Mouse (Mus musculus) MEL (cell line): ENCODE measurements around the gene Hebp1. TPM values are rescaled to one million over a fixed set of nuclear protein-coding genes. Genes with fewer than 3 reads are reported as not detected.

Source experiments
- DNase-seq: peaks from one replicate; pipeline ENCODE4 v3.0.0; 2011; ENCODE audit warnings: low read depth, low spot score
- H3K27ac ChIP-seq: 2 replicates; pipeline ENCODE4 v1.5.1; 2012; ENCODE audit warnings: low read depth, mild to moderate bottlenecking, control low read depth, low read length, moderate library complexity; ENCODE audit not compliant: control insufficient read depth
- H3K27me3 ChIP-seq, 2 experiments: fragments of 150-350 bp in 1 of 2; sonication (generic) in 1 of 2; 2 replicates each; pipeline ENCODE4 v1.6.1; 2012; ENCODE audit warnings: low read length in 2 of 2, mild to moderate bottlenecking in 2 of 2, improper control_type of control experiment in 1 of 2, moderate library complexity in 1 of 2; ENCODE audit not compliant: insufficient read depth in 2 of 2, control insufficient read depth in 1 of 2
- H3K36me3 ChIP-seq, 2 experiments: 2 replicates each; pipeline ENCODE4 v1.6.1; 2012 to 2014; ENCODE audit warnings: low read length in 2 of 2, improper control_type of control experiment in 1 of 2, inconsistent platforms in 1 of 2, mild to moderate bottlenecking in 1 of 2; ENCODE audit not compliant: insufficient read depth in 2 of 2, control insufficient read depth in 1 of 2
- H3K4me1 ChIP-seq, 2 experiments: fragments of 150-350 bp in 1 of 2; sonication (generic) in 1 of 2; 2 replicates each; pipeline ENCODE4 v1.6.1; 2012; ENCODE audit warnings: low read length in 2 of 2, improper control_type of control experiment in 1 of 2, mild to moderate bottlenecking in 1 of 2; ENCODE audit not compliant: insufficient read depth in 2 of 2, control insufficient read depth in 1 of 2
- H3K4me3 ChIP-seq, 2 experiments: fragments of 150-350 bp in 1 of 2; sonication (generic) in 1 of 2; 2 replicates each; pipeline ENCODE4 v1.5.1; 2012; ENCODE audit warnings: low read depth in 2 of 2, low read length in 2 of 2, mild to moderate bottlenecking in 2 of 2, moderate library complexity in 2 of 2, control low read depth in 1 of 2, improper control_type of control experiment in 1 of 2; ENCODE audit not compliant: control insufficient read depth in 1 of 2, insufficient read depth in 1 of 2
- H3K79me2 ChIP-seq: 2 replicates; pipeline ENCODE4 v1.6.1; 2012; ENCODE audit warnings: mild to moderate bottlenecking, low read length, moderate library complexity; ENCODE audit not compliant: control insufficient read depth, poor library complexity, insufficient read depth
- H3K9ac ChIP-seq: 2 replicates; pipeline ENCODE4 v1.6.1; 2012; ENCODE audit warnings: low read depth, mild to moderate bottlenecking, control low read depth, low read length, moderate library complexity; ENCODE audit not compliant: control insufficient read depth, poor library complexity, severe bottlenecking
- H3K9me3 ChIP-seq: fragments of 150-350 bp; sonication (generic); replicated peaks from 2 replicates; pipeline ENCODE4 v1.6.1; 2012; ENCODE audit warnings: mild to moderate bottlenecking, low read length, improper control_type of control experiment, moderate library complexity; ENCODE audit not compliant: insufficient read depth
- BHLHE40 ChIP-seq: IDR thresholded peaks from 2 replicates; pipeline ENCODE4 v1.6.1; 2012; ENCODE audit warnings: low read depth, mild to moderate bottlenecking, inconsistent platforms, low read length, improper control_type of control experiment, borderline replicate concordance
- CHD2 ChIP-seq: IDR thresholded peaks from 2 replicates; pipeline ENCODE4 v1.6.1; 2011; ENCODE audit warnings: low read length, improper control_type of control experiment
- E2F4 ChIP-seq: IDR thresholded peaks from 2 replicates; pipeline ENCODE4 v1.6.1; 2011; ENCODE audit warnings: low read depth, low read length, improper control_type of control experiment, borderline replicate concordance
- EP300 ChIP-seq, 2 experiments: IDR thresholded peaks; 2 replicates each; pipeline ENCODE4 v1.6.1; 2011; ENCODE audit warnings: improper control_type of control experiment in 2 of 2, low read length in 2 of 2, low read depth in 1 of 2, mild to moderate bottlenecking in 1 of 2
- GATA1 ChIP-seq: IDR thresholded peaks from 2 replicates; pipeline ENCODE4 v1.6.1; 2011; ENCODE audit warnings: low read depth, low read length, improper control_type of control experiment
- MAFK ChIP-seq: IDR thresholded peaks from 2 replicates; pipeline ENCODE4 v1.6.1; 2011; ENCODE audit warnings: low read depth, mild to moderate bottlenecking, low read length, improper control_type of control experiment, borderline replicate concordance
- MAX ChIP-seq: IDR thresholded peaks from 2 replicates; pipeline ENCODE4 v1.6.1; 2011; ENCODE audit warnings: low read length, improper control_type of control experiment
- MYB ChIP-seq: IDR thresholded peaks from 2 replicates; pipeline ENCODE4 v1.6.1; 2011; ENCODE audit warnings: mild to moderate bottlenecking, low read depth, low read length, improper control_type of control experiment
- MYC ChIP-seq: IDR thresholded peaks from 2 replicates; pipeline ENCODE4 v1.6.1; 2011; ENCODE audit warnings: low read depth, mild to moderate bottlenecking, low read length, improper control_type of control experiment, moderate library complexity
- POLR2AphosphoS2 ChIP-seq: IDR thresholded peaks from 2 replicates; pipeline ENCODE4 v1.6.1; 2011; ENCODE audit warnings: low read length, improper control_type of control experiment
- POLR2AphosphoS5 ChIP-seq: IDR thresholded peaks from 2 replicates; pipeline ENCODE4 v1.6.1; 2012; ENCODE audit warnings: low read depth, borderline replicate concordance, mild to moderate bottlenecking, inconsistent platforms, low read length, moderate library complexity, mixed read lengths
- RAD21 ChIP-seq: IDR thresholded peaks from 2 replicates; pipeline ENCODE4 v1.6.1; 2011; ENCODE audit warnings: mild to moderate bottlenecking, low read depth, low read length, improper control_type of control experiment
- SIN3A ChIP-seq: IDR thresholded peaks from 2 replicates; pipeline ENCODE4 v1.6.1; 2012; ENCODE audit warnings: low read length, improper control_type of control experiment, inconsistent platforms
- SMC3 ChIP-seq: IDR thresholded peaks from 2 replicates; pipeline ENCODE4 v1.6.1; 2011; ENCODE audit warnings: low read depth, low read length, improper control_type of control experiment
- TAL1 ChIP-seq: IDR thresholded peaks from 2 replicates; pipeline ENCODE4 v1.6.1; 2012; ENCODE audit warnings: mild to moderate bottlenecking, inconsistent platforms, low read length, moderate library complexity, mixed read lengths
- UBTF ChIP-seq: IDR thresholded peaks from 2 replicates; pipeline ENCODE4 v1.6.1; 2012; ENCODE audit warnings: low read depth, mild to moderate bottlenecking, inconsistent platforms, low read length, improper control_type of control experiment, moderate library complexity, borderline replicate concordance; ENCODE audit not compliant: insufficient read depth
- USF2 ChIP-seq, 2 experiments: IDR thresholded peaks; 2 replicates each; pipeline ENCODE4 v1.6.1; 2011 to 2012; ENCODE audit warnings: improper control_type of control experiment in 2 of 2, low read length in 2 of 2, borderline replicate concordance in 1 of 2, inconsistent platforms in 1 of 2, low read depth in 1 of 2, mild to moderate bottlenecking in 1 of 2; ENCODE audit not compliant: insufficient read depth in 1 of 2
- ZC3H11A ChIP-seq: IDR thresholded peaks from 2 replicates; pipeline ENCODE4 v1.6.1; 2012; ENCODE audit warnings: low read depth, mild to moderate bottlenecking, inconsistent platforms, low read length, improper control_type of control experiment
- ZKSCAN1 ChIP-seq: IDR thresholded peaks from 2 replicates; pipeline ENCODE4 v1.6.1; 2012; ENCODE audit warnings: low read depth, mild to moderate bottlenecking, inconsistent platforms, low read length, improper control_type of control experiment, moderate library complexity
- polyA plus RNA-seq, 2 experiments: library from polyadenylated mRNA; stranded (reverse) in 1 of 2; unstranded in 1 of 2; fragments of >175 nt in 1 of 2; fragments of >200 nt in 1 of 2; gene quantifications; 2 replicates each; pipeline versions ENCODE4 v1.2.1 to v1.2.4; 2012; ENCODE audit warnings: low replicate concordance in 2 of 2, low read depth in 1 of 2; ENCODE audit not compliant: insufficient read length in 2 of 2, insufficient read depth in 1 of 2, missing spikeins in 1 of 2
- total RNA-seq: library from RNA; depleted of rRNA; stranded (reverse); fragments of 300-350 nt; gene quantifications from 2 replicates; pipeline ENCODE4 v1.2.3, GENCODE M21; 2012

Hebp1 gene
- total and polyA plus RNA-seq, 3 experiments: 16.7 to 25.1 TPM; not detected in 1

GRCm38 (mm10) chr6:135138746-135139145 lies 59.1 kb downstream of the Hebp1 start:
- DNase-seq: no peak
- H3K79me2 ChIP-seq: no peaks in the 10 kb centered on the region
- no peak overlapping the region for H3K4me3 ChIP-seq
- H3K36me3 ChIP-seq: no peaks in the 10 kb centered on the region
- H3K9me3 ChIP-seq: no peaks in the 10 kb centered on the region
- no peaks in the 10 kb centered on the region for H3K27me3 ChIP-seq
- H3K4me1 ChIP-seq: no peaks in the 10 kb centered on the region; a peak in 1 of 4 replicates
- no peak overlapping the region for H3K9ac ChIP-seq
- H3K27ac ChIP-seq: no peak overlapping the region
- TF ChIP-seq MYC: no peak
- TF ChIP-seq E2F4: no peak
- TF ChIP-seq SIN3A: no peak
- no peak for TF ChIP-seq MAFK
- TF ChIP-seq BHLHE40: no peak
- TF ChIP-seq MAX: no peak
- no peak for TF ChIP-seq POLR2AphosphoS2
- TF ChIP-seq ZC3H11A: no peak
- no peak for TF ChIP-seq UBTF
- TF ChIP-seq TAL1: no peak
- TF ChIP-seq CHD2: no peak
- no peak for TF ChIP-seq EP300 (IDR thresholded peaks at IDR 0.05; ENCODE audit: low read depth in 1 of 2, low read length in 2 of 2)
- no peak for TF ChIP-seq MYB

- no peaks in the 10 kb centered on the region for H3K36me3 ChIP-seq
- H3K9me3 ChIP-seq: no peaks in the 10 kb centered on the region
- H3K9ac ChIP-seq: no peak overlapping the region
- H3K4me3 ChIP-seq: no peak overlapping the region
- DNase-seq: no peak
- no peak overlapping the region for H3K27ac ChIP-seq
- no peaks in the 10 kb centered on the region for H3K79me2 ChIP-seq
- no peaks in the 10 kb centered on the region; a peak in 1 of 4 replicates for H3K4me1 ChIP-seq
- H3K27me3 ChIP-seq: no peaks in the 10 kb centered on the region
- TF ChIP-seq MAFK: no peak
- TF ChIP-seq MYB: no peak
- TF ChIP-seq RAD21: no peak
- no peak for TF ChIP-seq MAX
- no peak for TF ChIP-seq SMC3
- no peak for TF ChIP-seq E2F4
- TF ChIP-seq GATA1: no peak
- no peak for TF ChIP-seq POLR2AphosphoS5
- TF ChIP-seq MYC: no peak
- TF ChIP-seq USF2 (IDR thresholded peaks at IDR 0.05; ENCODE audit: borderline replicate concordance in 1 of 2, insufficient read depth in 1 of 2, low read depth in 1 of 2, low read length in 2 of 2): no peak
- TF ChIP-seq ZKSCAN1: no peak
Observed at GRCm38 (mm10) chr6:135138207-135138606, 59.6 kb downstream of the Hebp1 start.
